In the genomic region with DNA sequence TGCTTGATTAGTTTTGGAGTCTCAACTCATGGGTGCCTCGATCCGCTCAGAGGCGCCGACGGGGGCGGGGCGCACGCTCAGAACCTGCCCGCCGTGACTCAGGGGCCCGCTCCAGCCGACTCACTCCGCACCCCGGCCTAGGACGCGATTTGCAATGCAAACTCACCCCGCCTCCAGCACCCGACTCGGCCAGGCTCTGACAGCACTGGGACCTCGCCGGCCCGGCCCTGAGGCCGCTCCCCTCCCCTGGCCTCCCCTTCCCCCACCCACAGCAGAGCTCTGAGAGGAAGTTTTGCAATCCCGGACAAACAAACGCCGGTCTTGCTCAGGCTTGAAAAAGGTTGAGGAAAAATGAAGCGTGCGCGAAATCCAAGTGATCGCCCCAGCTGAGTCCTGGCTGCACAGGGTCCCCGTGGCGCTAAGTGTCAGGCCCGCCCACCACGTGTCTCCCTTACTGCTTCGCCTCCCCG, we compare ENCODE assay signal across 7 mouse cellular contexts. TPM values are rescaled to one million over a fixed set of nuclear protein-coding genes. Genes with fewer than 3 reads are reported as not detected.
DNase-seq lines count a peak whose midpoint lies in the region; ATAC-seq and TF ChIP-seq lines count a peak whose summit lies in the region.

No protein-coding gene starts in this region.

- POLR2A ChIA-PET in Patski (lab: Charles Lee) = no interaction called here

- H3K27ac ChIP-seq in ES-Bruce4 (ENCODE audit: insufficient read depth, low read length) = no peak overlapping the region
- H3K27ac ChIP-seq in hindbrain, embryonic 15.5 days (replicated peaks) = no peak overlapping the region
- no peak overlapping the region for H3K27ac ChIP-seq in liver, postnatal 0 days (ENCODE audit: low read depth)
- no peak overlapping the region for H3K27ac ChIP-seq in olfactory bulb, adult 2 months (ENCODE audit: insufficient read depth, low read depth, low read length)

- peak; percentile 48; the same call in 1 of the 2 replicates for TF ChIP-seq EP300 in ES-Bruce4 (IDR thresholded peaks at IDR 0.05; ENCODE audit: insufficient read depth, low read depth, low read length)
- TF ChIP-seq EP300 in liver, postnatal 0 days (IDR thresholded peaks at IDR 0.05; ENCODE audit: low read depth) = no peak

- no peaks in the 10 kb centered on the region for H3K36me3 ChIP-seq in ES-Bruce4 (ENCODE audit: control insufficient read depth, insufficient read depth, low read length, poor library complexity, severe bottlenecking)
- no peaks in the 10 kb centered on the region for H3K36me3 ChIP-seq in hindbrain, embryonic 15.5 days
- no peaks in the 10 kb centered on the region for H3K36me3 ChIP-seq in liver, postnatal 0 days (replicated peaks; ENCODE audit: insufficient read depth, low read length)

- H3K9me3 ChIP-seq in ES-Bruce4 (replicated peaks; ENCODE audit: control insufficient read depth, insufficient read depth, low read length, poor library complexity, severe bottlenecking) = no peaks in the 10 kb centered on the region
- no peaks in the 10 kb centered on the region for H3K9me3 ChIP-seq in hindbrain, embryonic 15.5 days
- H3K9me3 ChIP-seq in liver, postnatal 0 days (ENCODE audit: low read length) = no peaks in the 10 kb centered on the region

- in situ Hi-C loops in Patski (cut with MboI; ENCODE audit: low pct_unique_long_range_greater_than_20kb) = no loop called here

- under 1% methylated on average over 36 of the region's 36 CpGs for WGBS in hindbrain, embryonic 15.5 days
- WGBS in liver, postnatal 0 days (ENCODE audit: insufficient replicate concordance) = under 1% methylated on average over 35 of the region's 36 CpGs
- under 1% methylated on average over 36 of the region's 36 CpGs for WGBS in olfactory bulb, adult 2 months

- H3K9ac ChIP-seq in ES-Bruce4 (ENCODE audit: low read depth, poor library complexity, severe bottlenecking) = peak overlapping the region; percentile 20
- H3K9ac ChIP-seq in hindbrain, embryonic 15.5 days = peak overlapping the region; percentile 39
- peak overlapping the region; percentile 26; the same call in 1 of the 2 replicates for H3K9ac ChIP-seq in liver, postnatal 0 days (replicated peaks)

- H3K4me3 ChIP-seq in ES-Bruce4 (ENCODE audit: low read depth, low read length) = peak overlapping the region; percentile 65
- H3K4me3 ChIP-seq in hindbrain, embryonic 15.5 days = peak overlapping the region; percentile 42
- peak overlapping the region; percentile 31 for H3K4me3 ChIP-seq in liver, postnatal 0 days (ENCODE audit: low read depth, low read length)
- peak overlapping the region; percentile 45 for H3K4me3 ChIP-seq in olfactory bulb, adult 2 months (ENCODE audit: insufficient read depth, low read depth, low read length)

- TF ChIP-seq CTCF in ES-Bruce4 (IDR thresholded peaks at IDR 0.05; ENCODE audit: low read depth, low read length) (no peak), Patski (IDR thresholded peaks at IDR 0.05) (no peak)
- TF ChIP-seq CTCF in liver, postnatal 0 days (IDR thresholded peaks at IDR 0.05; ENCODE audit: low read depth) = no peak
- TF ChIP-seq CTCF in olfactory bulb, adult 2 months (IDR thresholded peaks at IDR 0.05; ENCODE audit: insufficient read depth, low read depth, low read length) = no peak

- CTCF ChIA-PET in Patski (lab: Charles Lee) = no interaction called here

- peak overlapping the region; percentile 91 for H3K4me2 ChIP-seq in hindbrain, embryonic 15.5 days
- H3K4me2 ChIP-seq in liver, postnatal 0 days (ENCODE audit: low read depth, low read length) = peak overlapping the region; percentile 81

- no peak for DNase-seq in Patski (ENCODE audit: low read depth, low spot score)
- peak; percentile 1 for DNase-seq in fat pad, adult 2 months (ENCODE audit: extremely low read depth, low read depth, low spot score)
- peak; percentile 68 for DNase-seq in liver, postnatal 0 days
- no peak for DNase-seq in cerebellum, adult 11-12 months

- ATAC-seq in Patski = peak; percentile 22
- ATAC-seq in hindbrain, embryonic 15.5 days (ENCODE audit: low FRiP score, low read depth) = peak; percentile 49
- peak; percentile 82 for ATAC-seq in liver, postnatal 0 days

- no peaks in the 10 kb centered on the region for H3K27me3 ChIP-seq in ES-Bruce4 (ENCODE audit: control insufficient read depth, insufficient read depth, low read length, poor library complexity, severe bottlenecking)
- peaks cover 30% of the 10 kb centered on the region for H3K27me3 ChIP-seq in Patski
- H3K27me3 ChIP-seq in hindbrain, embryonic 15.5 days = peaks cover 71% of the 10 kb centered on the region
- peaks cover 60% of the 10 kb centered on the region for H3K27me3 ChIP-seq in liver, postnatal 0 days (ENCODE audit: insufficient read depth, low read length)

- H3K4me1 ChIP-seq in ES-Bruce4 (ENCODE audit: control insufficient read depth, insufficient read depth, low read length) = peaks cover 2% of the 10 kb centered on the region
- peaks cover 27% of the 10 kb centered on the region for H3K4me1 ChIP-seq in hindbrain, embryonic 15.5 days (replicated peaks)
- H3K4me1 ChIP-seq in liver, postnatal 0 days (ENCODE audit: insufficient read depth) = peaks cover 16% of the 10 kb centered on the region
- H3K4me1 ChIP-seq in olfactory bulb, adult 2 months (ENCODE audit: control insufficient read depth, insufficient read depth, low read length) = peaks cover 24% of the 10 kb centered on the region

- TF ChIP-seq POLR2A in ES-Bruce4 (IDR thresholded peaks at IDR 0.05; ENCODE audit: insufficient read depth, low read length) = no peak
- no peak for TF ChIP-seq POLR2A in olfactory bulb, adult 2 months (IDR thresholded peaks at IDR 0.05; ENCODE audit: insufficient read depth, low read depth, low read length)

RNA-seq across cellular contexts. Expression of a gene that starts 1.6 kb away (rescaled TPM):
- polyA plus RNA-seq in ES-Bruce4 (2011; ENCODE audit: insufficient read depth, insufficient read length, low read depth, missing spikeins) = 1.9 and 2.2 TPM in 2 replicates
- 0.08 TPM for polyA plus RNA-seq in Patski (2021)
- 0.70 and 1.1 TPM in 2 replicates for polyA plus RNA-seq in hindbrain, embryonic 15.5 days (2015; fragmentation: Nextera tagmentation; extraction: Ambion mirVana)
- 0.21 and 0.23 TPM in 2 replicates for polyA plus RNA-seq in liver, postnatal 0 days (2015; fragmentation: Nextera tagmentation; extraction: Ambion mirVana)
- polyA plus RNA-seq in olfactory bulb, adult 2 months (2012; ENCODE audit: insufficient read depth, insufficient read length, low replicate concordance, missing spikeins) = not detected in 2 replicates

RNA-seq across cellular contexts. Expression of a gene that starts 36.5 kb away (rescaled TPM):
- not detected in 2 replicates for polyA plus RNA-seq in ES-Bruce4 (2011; ENCODE audit: insufficient read depth, insufficient read length, low read depth, missing spikeins)
- polyA plus RNA-seq in Patski (2021) = not detected
- 10.7 and 11.0 TPM in 2 replicates for polyA plus RNA-seq in hindbrain, embryonic 15.5 days (2015; fragmentation: Nextera tagmentation; extraction: Ambion mirVana)
- polyA plus RNA-seq in liver, postnatal 0 days (2015; fragmentation: Nextera tagmentation; extraction: Ambion mirVana) = not detected in 2 replicates
- polyA plus RNA-seq in olfactory bulb, adult 2 months (2012; ENCODE audit: insufficient read depth, insufficient read length, low replicate concordance, missing spikeins) = not detected in 2 replicates

RNA-seq across cellular contexts. Expression of a gene that starts 37.4 kb away (rescaled TPM):
- polyA plus RNA-seq in ES-Bruce4 (2011; ENCODE audit: insufficient read depth, insufficient read length, low read depth, missing spikeins) (not detected in 2 replicates), Patski (2021) (0.14 TPM)
- polyA plus RNA-seq in hindbrain, embryonic 15.5 days (2015; fragmentation: Nextera tagmentation; extraction: Ambion mirVana) = 0.31 and 1.00 TPM in 2 replicates
- polyA plus RNA-seq in liver, postnatal 0 days (2015; fragmentation: Nextera tagmentation; extraction: Ambion mirVana) = 31.0 and 37.5 TPM in 2 replicates
- polyA plus RNA-seq in olfactory bulb, adult 2 months (2012; ENCODE audit: insufficient read depth, insufficient read length, low replicate concordance, missing spikeins) = not detected in 2 replicates

Comparison
In these comparisons a context has a peak if more than half of its experiments do, and no peak if none do; other contexts are left out.
1. ATAC-seq: peak in every context shown above with its lines; median percentile 82 in liver, postnatal 0 days; 49 in hindbrain, embryonic 15.5 days; 22 in Patski.
2. DNase-seq: peak in fat pad, adult 2 months (single experiment) and liver, postnatal 0 days (single experiment); none in Patski (single experiment) and cerebellum, adult 11-12 months (single experiment).
3. RNA of a gene that starts 37.4 kb away (polyA plus RNA-seq): not detected in olfactory bulb, adult 2 months and 31.0 to 37.5 TPM in liver, postnatal 0 days; 0.31 to 1.00 TPM in hindbrain, embryonic 15.5 days, 0.14 TPM in Patski (single experiment) and not detected in ES-Bruce4; every median in the first group is over 10 times any median in the second.
4. Peak in every context shown above with its lines, with median percentiles within 50 percentile points of each other: H3K4me3 ChIP-seq and H3K9ac ChIP-seq.